Mouse (Mus musculus) spleen, postnatal 0 days (tissue): Measurements from ENCODE around the gene Cs. TPM values are rescaled to one million over a fixed set of nuclear protein-coding genes. Genes with fewer than 3 reads are reported as not detected.

Experiments used
- polyA plus RNA-seq: library from polyadenylated mRNA; unstranded; fragments of >200 nt; fragmentation: Nextera tagmentation; extraction: Ambion mirVana; gene quantifications from 2 replicates; pipeline ENCODE4 v1.2.1, GENCODE M21; 2015

The Cs gene
- 101 and 112 TPM in 2 replicates for polyA plus RNA-seq

DNA sequence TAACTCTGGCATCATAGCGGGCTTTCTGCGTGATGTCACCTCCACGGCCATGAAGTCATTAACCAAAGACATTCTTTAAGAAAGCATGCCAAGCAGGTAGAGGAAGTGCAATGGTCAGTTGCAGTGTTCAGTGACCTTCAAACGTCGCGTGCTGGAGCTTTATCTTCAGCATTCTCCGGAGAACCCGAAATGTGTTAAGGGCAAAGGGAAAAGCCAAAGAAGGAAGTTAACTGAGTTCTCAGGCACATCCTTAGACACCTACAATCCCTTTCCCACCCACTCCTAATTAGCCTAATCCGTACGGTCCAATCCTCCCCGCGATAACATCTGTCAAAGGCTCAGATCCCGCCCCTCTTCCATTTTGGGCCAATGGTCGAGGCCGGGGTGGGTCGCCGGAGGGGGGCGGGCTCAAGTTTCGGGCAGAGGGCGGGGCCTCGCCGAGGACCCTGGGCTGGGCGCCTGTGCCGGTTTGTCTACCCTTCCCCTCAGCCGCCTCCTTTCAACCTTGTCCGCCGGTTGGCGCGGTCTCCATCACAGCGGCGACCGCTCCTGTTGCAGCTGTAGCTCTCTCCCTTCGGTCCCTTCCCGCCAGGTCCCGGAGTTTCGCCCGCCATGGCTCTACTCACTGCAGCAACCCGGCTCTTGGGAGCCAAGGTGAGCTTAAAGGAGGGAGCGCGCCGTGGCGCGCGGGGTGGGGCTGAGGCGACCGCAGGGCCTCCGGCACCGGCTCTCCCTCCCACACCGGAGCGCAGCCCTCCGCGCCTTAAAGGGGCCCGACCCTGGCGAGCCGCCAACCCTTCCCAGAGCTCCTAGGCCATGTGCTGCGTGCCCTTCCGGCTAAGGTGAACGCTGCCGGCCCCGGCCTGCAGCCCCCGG, at the start of gene Cs:
Cs (plus strand) TSS at position 429 of the 876 bp plus-strand sequence.

DNA sequence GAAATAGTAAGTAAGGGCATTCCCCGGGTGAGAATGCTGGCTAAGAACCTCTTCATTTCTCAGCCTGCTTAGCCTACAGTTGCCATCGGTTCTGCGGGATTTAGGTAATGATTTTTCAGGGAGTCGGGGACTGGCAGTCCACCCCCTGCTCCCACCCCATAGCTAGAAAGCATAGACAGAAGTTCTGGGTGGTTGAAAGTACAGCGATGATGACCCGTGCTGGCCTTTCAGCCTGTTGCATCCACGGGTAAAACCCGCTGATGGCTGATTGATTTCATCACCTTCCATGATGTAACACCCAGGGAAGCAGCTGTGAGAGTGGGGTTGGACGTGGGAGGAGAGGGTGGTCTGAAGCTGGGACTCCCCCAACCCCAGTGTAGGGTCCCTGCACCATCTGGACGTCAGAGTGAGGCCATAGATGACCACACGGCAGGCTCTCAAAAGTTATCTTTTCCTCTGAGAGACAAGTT, 38.8 kb upstream of the Cs start, which contains the start of gene Il23a:
Il23a (minus strand) TSS at position 51 of the 470 bp plus-strand sequence.

DNA sequence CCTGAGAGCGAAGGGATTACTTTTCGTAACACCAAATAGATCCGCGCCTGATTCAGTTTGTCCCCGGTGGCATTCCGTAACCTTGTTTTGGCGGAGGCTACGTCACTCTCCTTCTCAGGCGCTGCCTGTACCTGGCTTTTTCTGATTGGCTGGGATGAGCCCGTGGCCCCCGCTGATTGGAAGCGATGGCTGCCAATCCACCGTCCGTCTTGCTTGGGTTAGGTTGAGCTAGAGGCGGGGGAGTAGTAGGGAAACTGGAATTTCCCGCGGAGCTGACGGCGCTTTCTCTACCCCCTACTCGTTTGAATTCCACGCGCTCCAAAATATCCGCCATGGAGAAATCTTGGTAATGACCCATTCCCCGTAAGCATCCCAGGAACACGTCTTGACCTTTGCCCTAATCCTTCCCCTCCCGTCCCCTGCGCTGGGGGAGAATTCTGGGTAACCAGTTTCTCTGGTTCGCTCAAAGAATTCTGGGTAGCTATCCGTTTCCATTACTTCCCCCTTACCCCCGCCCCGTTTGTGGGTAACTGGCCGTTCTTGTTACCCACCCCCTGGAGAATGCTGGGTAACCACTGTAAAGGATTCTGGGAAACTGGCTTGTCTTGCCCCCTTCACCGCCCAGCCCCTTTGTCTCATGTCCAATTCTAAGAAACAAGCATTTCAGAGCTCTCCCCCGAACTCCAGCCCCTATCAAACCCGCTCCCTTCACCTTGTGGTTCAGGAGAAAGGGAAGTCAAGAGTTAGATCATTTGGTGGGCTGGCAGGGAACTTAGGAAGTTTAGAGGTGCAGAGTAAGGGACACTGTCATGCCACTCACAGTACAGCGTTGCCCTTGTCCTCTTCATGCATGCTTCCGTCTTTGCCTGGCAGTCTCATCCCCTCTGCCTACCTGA, 34.2 kb upstream of the Cs start, which contains the start of gene Pan2:
Pan2 (plus strand) TSS at position 210 of the 896 bp plus-strand sequence.

DNA sequence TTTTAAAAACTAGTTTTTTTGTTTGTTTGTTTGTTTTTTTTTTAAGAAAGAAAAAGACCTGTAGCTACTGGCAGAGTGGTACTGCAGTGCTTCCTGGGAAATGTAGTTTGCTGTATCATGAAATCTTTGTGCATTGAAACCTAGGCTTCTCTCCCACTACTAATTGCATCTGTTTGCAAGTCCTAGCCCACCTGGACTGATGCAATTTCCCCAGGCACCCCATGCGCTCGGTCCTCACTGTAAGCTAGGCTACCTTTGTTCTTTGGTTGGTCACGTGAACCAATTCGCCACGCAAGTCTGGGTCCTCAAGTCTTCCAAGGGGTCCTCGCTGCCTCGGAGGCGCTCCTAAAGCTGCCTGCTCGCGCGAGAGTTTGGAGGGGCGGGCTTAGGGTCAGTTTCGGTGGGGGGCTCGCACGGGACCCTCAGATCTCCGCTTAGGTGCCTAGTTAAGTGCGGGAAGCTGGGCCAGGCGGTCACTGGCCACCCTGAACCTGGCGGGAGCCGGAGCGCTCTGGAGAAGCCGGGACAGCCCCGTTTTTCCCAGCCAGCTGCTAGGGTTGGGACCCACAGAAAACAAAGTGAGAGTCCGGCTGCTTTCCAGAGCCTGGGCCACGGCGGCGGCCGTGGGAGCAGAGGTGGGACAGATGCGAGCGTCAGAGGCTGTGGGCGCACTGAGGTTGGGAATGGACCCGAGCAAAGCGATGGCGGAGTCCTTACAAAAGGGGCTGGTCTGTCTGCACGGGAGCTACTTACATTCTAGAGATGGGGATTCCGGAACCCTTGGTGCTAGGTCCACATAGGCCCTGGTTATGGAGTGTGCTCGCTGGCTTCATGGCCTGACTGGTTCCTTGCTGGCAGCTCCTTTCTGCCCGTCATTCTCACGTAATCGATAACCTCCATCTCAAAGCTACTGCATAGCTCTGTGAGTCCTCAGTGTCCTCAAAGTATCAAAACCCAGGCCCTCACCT, 15.1 kb upstream of the Cs start, which contains the start of gene Cnpy2:
Cnpy2 (plus strand) TSS at position 319 of the 968 bp plus-strand sequence.

DNA sequence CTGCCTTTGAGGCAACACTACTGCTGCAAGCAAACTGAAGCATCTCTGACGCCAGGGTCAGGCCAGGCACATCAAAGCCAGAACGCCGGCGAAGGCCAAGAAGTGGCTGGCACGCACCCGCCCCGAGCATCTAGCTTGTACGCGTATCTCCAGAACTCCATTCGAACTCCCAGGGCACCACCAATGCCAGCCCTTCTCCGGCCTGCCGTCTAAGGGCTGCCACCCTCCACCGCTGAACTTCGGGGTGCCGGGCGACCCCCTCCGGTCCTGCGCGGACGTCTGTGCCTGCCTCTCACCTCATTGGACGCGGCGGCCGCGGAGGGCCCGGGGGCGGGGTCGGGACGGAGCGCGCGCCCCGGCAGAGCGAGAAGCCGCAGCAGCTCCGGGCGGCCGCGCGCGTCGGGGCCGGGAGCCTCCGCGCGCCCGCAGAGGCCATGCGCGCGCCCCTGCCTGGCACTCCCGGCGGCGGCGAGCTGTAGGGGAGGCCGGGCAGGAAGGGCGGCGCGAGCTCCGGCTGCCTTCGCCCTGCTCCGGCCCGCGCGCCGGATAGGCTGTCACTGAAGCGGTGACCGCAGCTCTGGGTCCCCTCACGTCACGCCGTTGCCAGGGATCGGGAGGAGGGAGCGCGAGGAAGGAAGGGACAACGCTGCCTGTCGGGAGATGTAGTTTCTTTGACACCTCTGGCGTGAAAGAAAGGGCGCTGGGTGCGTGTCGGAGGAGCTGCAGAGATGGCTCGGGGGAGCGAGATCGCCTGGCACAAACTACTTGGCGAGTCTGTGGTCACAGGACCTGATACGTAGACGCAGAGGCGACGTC, 31.1 kb downstream of the Cs start, which contains the start of gene Coq10a:
Coq10a (minus strand) TSS at position 596 of the 816 bp plus-strand sequence.

DNA sequence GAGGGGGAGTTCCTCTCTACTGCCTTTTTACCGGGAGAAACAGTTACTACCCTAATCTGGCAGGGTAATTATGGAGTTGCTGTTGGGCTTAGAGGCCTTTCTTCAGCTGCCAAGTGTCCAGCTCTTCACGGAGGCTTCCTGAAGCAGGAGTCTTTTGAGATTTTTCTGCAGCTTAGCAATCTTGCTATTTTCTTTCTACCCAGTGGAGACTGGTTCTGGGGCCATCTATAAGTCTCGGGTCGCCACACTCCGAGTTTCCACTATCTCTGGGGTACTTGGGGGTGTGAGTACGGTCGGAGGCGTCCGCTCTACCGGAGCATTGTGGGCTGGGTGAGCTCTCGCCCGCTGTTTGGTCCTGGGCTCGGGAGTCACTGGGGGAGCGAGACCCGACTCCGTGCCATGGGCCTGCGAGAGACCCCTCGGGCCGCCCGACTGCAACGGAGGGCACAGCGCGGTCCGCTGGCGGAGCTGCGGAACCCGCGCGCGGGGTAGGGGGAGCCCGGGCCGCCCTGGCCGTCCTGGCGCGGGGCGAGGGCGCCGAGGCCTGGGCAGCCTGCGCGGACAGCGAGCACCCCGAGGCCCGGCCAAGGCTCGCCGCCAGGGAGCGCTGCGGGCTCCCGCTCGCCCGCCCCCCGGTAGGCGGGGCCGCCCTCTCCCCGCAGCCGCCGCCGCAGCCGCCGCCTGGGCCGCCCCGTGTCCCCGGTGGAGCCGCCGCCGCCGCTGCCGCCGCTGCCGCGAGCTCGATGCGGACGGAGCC, 39.1 kb downstream of the Cs start, which contains the start of gene Ankrd52:
Ankrd52 (plus strand) TSS at position 661 of the 757 bp plus-strand sequence.

DNA sequence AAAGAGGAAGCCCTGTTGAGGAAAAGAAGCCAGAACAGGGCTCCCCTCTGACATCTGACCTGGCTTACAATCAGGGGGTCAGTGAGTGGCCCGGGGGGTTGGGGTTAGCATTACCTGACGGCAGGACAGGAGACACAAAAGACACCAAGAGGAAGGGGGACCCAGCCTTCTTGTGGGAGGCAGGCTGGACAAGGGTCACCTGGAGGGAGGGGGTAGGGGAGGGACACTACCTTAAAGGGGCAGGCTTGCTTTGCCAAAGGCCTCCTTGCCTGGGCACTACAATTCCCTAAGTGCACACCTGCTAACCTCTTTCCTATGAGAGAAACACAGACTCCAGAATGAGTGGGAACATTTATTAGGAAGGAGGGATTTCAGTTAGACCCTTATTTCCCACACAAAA, 63.5 kb downstream of the Cs start, which contains the start of gene Slc39a5:
Slc39a5 (minus strand) TSS at position 174 of the 400 bp plus-strand sequence.

DNA sequence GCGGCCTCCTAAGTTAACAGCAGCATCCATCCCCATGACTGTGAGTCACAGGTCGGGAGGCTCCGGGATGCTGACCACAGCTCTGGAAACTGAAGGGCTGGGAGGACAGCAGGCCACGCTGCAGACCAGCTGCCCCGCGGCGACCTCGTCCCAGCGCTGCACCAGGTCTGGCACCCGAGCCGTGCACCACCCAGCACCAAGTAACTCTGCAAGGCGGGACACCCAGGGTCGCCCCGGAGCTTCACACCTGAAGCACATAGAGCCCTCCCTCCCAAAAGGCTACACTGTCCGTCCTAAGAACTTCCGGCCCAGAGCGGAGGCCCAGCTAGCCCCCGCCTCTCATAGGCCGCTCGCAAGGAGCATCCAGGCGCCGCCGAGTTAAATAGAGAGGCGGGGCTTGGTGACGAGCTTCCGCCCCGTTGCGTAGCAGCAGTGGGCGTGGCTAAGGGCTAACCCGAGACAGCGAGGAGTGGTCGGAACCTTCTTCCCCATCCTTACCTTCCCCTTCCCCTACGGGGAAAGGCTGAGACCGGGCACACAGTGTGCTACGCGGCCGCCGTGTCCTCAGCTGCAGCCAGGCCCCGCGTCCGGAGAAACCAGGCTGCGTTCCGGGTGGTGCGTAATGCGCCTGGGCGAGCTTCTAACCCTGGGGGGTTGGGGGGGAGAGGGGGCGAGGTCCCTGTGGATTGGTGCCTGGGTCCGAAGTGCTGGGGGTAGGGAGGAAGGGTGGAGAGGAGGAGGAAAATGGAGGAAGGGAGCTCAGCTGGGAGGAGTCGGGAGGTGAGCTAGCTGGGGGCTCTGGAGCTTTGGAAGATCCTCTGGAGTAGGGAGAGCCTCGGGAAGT, 73.9 kb downstream of the Cs start, which contains the start of the genes Nabp2 and Rnf41:
Nabp2 (minus strand) TSS at position 282 of the 844 bp plus-strand sequence.
Rnf41 (plus strand) TSS at position 447 of the 844 bp plus-strand sequence.

Other genes starting within 250 kb of the Cs start
- 8.9 and 9.9 TPM in 2 replicates for gene Baz2a, start 246.2 kb upstream of the Cs start, polyA plus RNA-seq
- 7.7 and 11.5 TPM in 2 replicates for gene Rbms2, start 157.4 kb upstream of the Cs start, polyA plus RNA-seq
- gene Gls2, start 143.3 kb upstream of the Cs start, polyA plus RNA-seq, result 0.90 and 1.2 TPM in 2 replicates
- 14.5 and 15.6 TPM in 2 replicates for gene Spryd4, start 125.9 kb upstream of the Cs start, polyA plus RNA-seq
- gene Mip, start 111.9 kb upstream of the Cs start, polyA plus RNA-seq, result not detected in 2 replicates
- 41.5 and 42.0 TPM in 2 replicates for gene Timeless, start 105.7 kb upstream of the Cs start, polyA plus RNA-seq
- 0.27 and 0.45 TPM in 2 replicates for gene Apon, start 83.6 kb upstream of the Cs start, polyA plus RNA-seq
- gene Apof, start 69.1 kb upstream of the Cs start, polyA plus RNA-seq, result 0.53 and 0.72 TPM in 2 replicates
- gene Stat2, start 67.2 kb upstream of the Cs start, polyA plus RNA-seq, result 10.4 and 11.9 TPM in 2 replicates
- 0.16 TPM in 1 of 2 replicates, not detected in the other for gene Il23a, start 39.0 kb upstream of the Cs start, polyA plus RNA-seq
- gene Pan2, start 34.4 kb upstream of the Cs start, polyA plus RNA-seq, result 16.4 and 18.3 TPM in 2 replicates
- gene Cnpy2, start 15.3 kb upstream of the Cs start, polyA plus RNA-seq, result 115 and 130 TPM in 2 replicates
- gene Coq10a, start 31.3 kb downstream of the Cs start, polyA plus RNA-seq, result 9.0 and 9.1 TPM in 2 replicates
- 6.4 and 6.5 TPM in 2 replicates for gene Ankrd52, start 39.4 kb downstream of the Cs start, polyA plus RNA-seq
- gene Slc39a5, start 63.5 kb downstream of the Cs start, polyA plus RNA-seq, result 0.08 and 0.12 TPM in 2 replicates
- gene Nabp2, start 73.8 kb downstream of the Cs start, polyA plus RNA-seq, result 48.7 and 52.0 TPM in 2 replicates
- gene Rnf41, start 73.9 kb downstream of the Cs start, polyA plus RNA-seq, result 13.7 and 17.6 TPM in 2 replicates
- gene Smarcc2, start 121.5 kb downstream of the Cs start, polyA plus RNA-seq, result 22.0 and 26.1 TPM in 2 replicates
- 807 and 844 TPM in 2 replicates for gene Myl6, start 156.4 kb downstream of the Cs start, polyA plus RNA-seq
- gene Myl6b, start 161.0 kb downstream of the Cs start, polyA plus RNA-seq, result 3.4 and 3.7 TPM in 2 replicates
- 19.0 and 22.8 TPM in 2 replicates for gene Esyt1, start 188.1 kb downstream of the Cs start, polyA plus RNA-seq
- 6.2 and 7.0 TPM in 2 replicates for gene Zc3h10, start 210.0 kb downstream of the Cs start, polyA plus RNA-seq
- gene Rpl41, start 211.6 kb downstream of the Cs start, polyA plus RNA-seq, result 3,867 and 4,026 TPM in 2 replicates
- gene Pa2g4, start 228.3 kb downstream of the Cs start, polyA plus RNA-seq, result 154 and 167 TPM in 2 replicates